Mouse (Mus musculus) adrenal gland, postnatal 14 days (tissue): ENCODE results near the gene Ddx20. TPM values are rescaled to one million over a fixed set of nuclear protein-coding genes. Genes with fewer than 3 reads are reported as not detected.

Experiments used
- DNase-seq: peaks from one replicate; pipeline ENCODE4 v3.0.0; 2021; ENCODE audit warnings: mixed read lengths
- long read RNA-seq, 2 experiments: library from polyadenylated mRNA; stranded (forward); transcript quantifications; one replicate each; pipeline ENCODE4 v2.0.0; 2021
- total RNA-seq: library from RNA; stranded (reverse); gene quantifications from 2 replicates; pipeline ENCODE4 v1.2.3, GENCODE M21; 2021

Gene Ddx20
- total RNA-seq: 17.4 and 17.6 TPM in 2 replicates
- long read RNA-seq, experiment 1, transcript Ddx20-201 (11 exons, 2,905 nt): major isoform, 37 of 41 reads
- long read RNA-seq, experiment 1, partial matches to known transcripts: 0 of 41 reads
- long read RNA-seq, experiment 1, other reads (novel, unspliced or antisense): 4 of 41 reads
- long read RNA-seq, experiment 2, transcript Ddx20-201 (11 exons, 2,905 nt): major isoform, 27 of 30 reads
- long read RNA-seq, experiment 2, partial matches to known transcripts: 1 of 30 reads
- long read RNA-seq, experiment 2, other reads (novel, unspliced or antisense): 2 of 30 reads

GRCm38 (mm10) chr3:105687324-105688060 lies at the start of gene Ddx20:
Gene Ddx20 (minus strand): TSS chr3:105687574.
- peak; percentile 97 for DNase-seq

DNA sequence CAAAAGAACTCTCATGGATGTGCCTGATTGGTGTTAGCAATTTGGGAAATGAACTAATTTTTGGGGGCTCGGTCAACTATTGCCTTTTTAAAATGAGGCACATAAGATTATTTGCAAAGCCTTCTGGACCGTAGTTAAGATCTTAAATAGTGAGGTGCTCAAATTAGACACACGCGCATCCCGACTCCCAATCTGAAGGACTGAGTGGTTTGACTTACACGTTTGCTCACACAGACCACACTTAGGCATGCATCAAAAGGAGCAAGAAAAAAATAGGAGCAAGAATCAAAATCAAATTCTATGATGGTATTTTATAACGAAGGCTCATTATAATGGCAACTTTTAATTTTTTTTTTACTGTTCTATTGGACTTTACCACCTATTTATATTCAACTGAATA lies 49.7 kb upstream of the Ddx20 start:
- DNase-seq: no peak

DNA sequence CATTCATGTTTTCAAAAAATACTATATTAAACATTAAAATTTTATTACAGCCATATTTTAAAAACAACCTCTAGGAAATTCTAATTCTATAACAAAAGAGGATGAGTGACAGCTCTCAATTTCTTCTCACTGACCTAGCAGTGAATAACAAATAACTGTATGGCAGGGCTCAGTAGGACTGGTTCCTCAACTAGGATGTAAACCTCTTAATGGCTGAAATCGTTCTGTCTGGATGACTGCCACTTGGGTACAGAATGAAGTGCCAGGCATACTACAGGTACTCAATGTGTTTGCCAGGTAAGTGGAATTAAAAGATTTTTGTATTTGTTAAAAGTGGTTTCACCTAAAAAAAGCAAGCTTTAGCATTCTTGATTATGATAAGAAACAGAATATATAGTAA lies 48.8 kb upstream of the Ddx20 start:
- DNase-seq: no peak

DNA sequence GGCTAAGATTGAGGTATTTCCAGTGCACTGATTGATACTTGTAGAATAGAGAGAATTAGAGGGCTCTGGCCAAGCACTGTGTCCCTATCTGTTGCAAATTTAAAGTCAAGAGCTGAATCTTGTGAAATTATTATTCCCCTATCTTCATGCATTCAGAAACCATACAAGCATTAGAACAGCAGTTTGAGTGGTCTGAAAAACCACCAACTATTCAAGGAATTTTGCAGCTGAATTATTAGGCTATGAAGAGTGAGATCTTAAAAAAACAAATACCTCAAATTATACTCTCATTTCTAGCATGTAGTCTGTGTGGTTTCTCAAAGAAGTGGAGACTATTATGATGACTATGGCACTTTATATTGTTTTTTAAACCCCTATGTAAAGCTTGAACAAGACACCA lies 47.9 kb upstream of the Ddx20 start:
- DNase-seq: no peak

- DNase-seq: no peak
These were observed 46.2 kb upstream of the Ddx20 start for GRCm38 (mm10) chr3:105733538-105733937.

GRCm38 (mm10) chr3:105732360-105732759 lies 45.0 kb upstream of the Ddx20 start:
- no peak for DNase-seq

GRCm38 (mm10) chr3:105726037-105726436 lies 38.7 kb upstream of the Ddx20 start:
- peak; percentile 77 for DNase-seq

- DNase-seq: no peak
These were observed 35.1 kb upstream of the Ddx20 start for GRCm38 (mm10) chr3:105722510-105722909.

GRCm38 (mm10) chr3:105721681-105722201 lies 34.4 kb upstream of the Ddx20 start:
- no peak for DNase-seq

- DNase-seq: no peak
These were observed 33.1 kb upstream of the Ddx20 start for GRCm38 (mm10) chr3:105720514-105720913.

DNA sequence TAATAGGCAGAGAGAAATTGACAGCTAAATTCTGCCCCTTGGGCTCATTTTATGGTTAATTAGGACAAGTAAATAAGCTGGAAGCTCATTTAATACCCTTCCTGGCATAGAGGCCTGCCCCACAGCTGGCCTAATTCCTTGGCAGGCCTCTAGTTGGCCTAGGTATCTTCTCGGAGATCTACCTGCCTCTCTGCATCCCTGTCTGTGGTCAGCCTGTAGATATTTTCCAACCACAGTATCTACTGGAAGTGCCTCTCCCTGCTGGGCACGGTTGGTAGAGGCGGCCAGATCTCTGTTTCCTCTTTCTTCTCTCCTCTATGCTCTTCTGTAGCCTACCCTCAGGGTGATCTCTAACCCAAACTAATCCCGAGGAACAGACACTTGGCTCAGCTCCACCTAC lies 32.6 kb upstream of the Ddx20 start:
- DNase-seq: no peak

- DNase-seq: no peak
These were observed 31.4 kb upstream of the Ddx20 start for GRCm38 (mm10) chr3:105718746-105719145.

GRCm38 (mm10) chr3:105717856-105718555 lies 30.6 kb upstream of the Ddx20 start:
- DNase-seq: no peak

DNA sequence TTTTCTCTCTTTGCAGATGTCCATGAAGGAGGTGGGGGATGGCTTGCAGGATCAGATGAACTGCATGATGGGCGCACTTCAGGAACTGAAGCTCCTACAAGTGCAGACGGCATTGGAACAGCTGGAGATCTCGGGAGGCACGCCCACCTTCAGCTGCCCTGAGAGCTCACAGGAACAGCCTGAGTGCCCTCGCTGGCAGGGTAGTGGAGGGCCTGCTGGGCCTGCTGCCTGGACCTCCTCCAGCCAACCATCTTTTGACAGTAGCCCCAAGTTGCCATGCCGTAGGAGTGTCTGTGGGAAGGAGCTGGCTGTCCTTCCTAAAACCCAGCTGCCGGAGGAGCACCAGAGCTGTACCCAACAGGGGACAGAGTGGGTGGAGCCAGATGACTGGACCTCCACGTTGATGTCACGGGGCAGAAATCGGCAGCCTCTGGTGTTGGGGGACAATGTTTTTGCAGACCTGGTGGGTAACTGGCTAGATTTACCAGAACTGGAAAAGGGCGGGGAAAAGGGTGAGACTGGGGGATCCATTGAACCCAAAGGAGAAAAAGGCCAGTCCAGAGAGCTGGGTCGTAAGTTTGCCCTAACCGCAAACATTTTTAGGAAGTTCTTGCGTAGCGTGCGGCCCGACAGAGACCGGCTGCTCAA lies 29.1 kb upstream of the Ddx20 start:
- DNase-seq: no peak

- no peak for DNase-seq
These were observed 27.4 kb upstream of the Ddx20 start for GRCm38 (mm10) chr3:105714820-105715167.

DNA sequence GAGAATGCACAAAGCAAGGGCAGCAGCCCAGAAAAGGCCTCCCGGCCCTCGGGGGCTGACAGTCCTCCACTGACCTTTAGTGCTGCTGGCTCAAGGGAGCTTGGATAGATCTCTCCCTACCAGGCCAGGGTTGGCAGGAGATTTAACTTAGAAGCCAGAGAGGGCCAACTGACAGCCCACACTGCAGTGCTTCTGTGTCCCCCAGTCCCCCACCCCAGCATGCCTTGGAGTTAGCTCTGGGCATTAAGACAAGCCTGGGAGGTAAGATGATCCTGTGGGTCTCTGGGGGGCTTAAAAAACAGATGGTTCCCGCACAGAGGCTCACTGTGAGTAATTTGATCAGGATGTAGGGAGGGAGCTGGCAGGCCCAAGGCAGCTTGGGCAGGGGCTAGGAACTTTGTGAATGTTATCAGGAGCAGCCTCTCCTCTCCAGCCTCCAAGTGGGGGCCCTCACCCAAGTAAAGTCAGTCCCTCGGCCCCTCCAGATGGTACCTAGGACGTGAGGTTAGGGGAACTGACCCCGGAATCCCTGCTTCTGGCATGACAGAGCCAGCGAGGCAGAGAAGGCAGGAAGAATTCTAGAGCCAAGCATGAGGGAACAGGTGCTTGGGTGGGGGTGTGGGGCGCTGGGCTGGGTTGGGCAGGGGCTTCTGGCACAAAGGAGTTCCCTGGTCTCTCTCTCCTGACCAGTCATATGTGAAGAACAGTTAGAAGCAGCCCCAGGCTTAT lies 26.9 kb upstream of the Ddx20 start:
- peak; percentile 64 for DNase-seq

- no peak for DNase-seq
These were observed 25.5 kb upstream of the Ddx20 start for GRCm38 (mm10) chr3:105712827-105713226.

- DNase-seq: no peak
These were observed 24.4 kb upstream of the Ddx20 start for GRCm38 (mm10) chr3:105711741-105712140.

- DNase-seq: no peak
These were observed 22.9 kb upstream of the Ddx20 start for GRCm38 (mm10) chr3:105710246-105710645.

DNA sequence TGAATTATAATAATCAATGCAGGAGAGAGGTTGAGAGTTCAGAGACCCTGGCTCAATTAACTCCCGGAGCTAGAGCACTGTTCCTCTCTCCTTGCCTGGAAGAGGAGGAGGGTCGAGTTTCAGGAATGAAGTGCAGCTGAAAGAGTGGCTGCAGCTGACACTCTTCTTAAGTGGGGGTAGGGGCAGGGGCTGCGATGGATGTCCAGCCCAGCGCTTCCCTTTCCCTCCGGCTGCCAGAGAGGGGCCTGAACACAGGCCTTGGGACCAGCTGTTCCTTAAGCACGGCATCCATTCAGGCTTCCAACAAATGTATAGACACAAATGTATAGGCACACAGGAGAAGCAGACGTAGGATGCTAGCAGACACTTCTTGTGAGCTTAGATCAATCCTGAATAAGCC lies 20.2 kb upstream of the Ddx20 start:
- no peak for DNase-seq

GRCm38 (mm10) chr3:105706366-105707020 lies 19.1 kb upstream of the Ddx20 start:
- peak; percentile 27 for DNase-seq
